Mouse (Mus musculus): ENCODE measurements around the gene Eno2. TPM values are rescaled to one million over a fixed set of nuclear protein-coding genes. Genes with fewer than 3 reads are reported as not detected.

Eno2 gene
- polyA plus RNA-seq, 1 experiment from 2014 or later: 4.3 TPM

DNA sequence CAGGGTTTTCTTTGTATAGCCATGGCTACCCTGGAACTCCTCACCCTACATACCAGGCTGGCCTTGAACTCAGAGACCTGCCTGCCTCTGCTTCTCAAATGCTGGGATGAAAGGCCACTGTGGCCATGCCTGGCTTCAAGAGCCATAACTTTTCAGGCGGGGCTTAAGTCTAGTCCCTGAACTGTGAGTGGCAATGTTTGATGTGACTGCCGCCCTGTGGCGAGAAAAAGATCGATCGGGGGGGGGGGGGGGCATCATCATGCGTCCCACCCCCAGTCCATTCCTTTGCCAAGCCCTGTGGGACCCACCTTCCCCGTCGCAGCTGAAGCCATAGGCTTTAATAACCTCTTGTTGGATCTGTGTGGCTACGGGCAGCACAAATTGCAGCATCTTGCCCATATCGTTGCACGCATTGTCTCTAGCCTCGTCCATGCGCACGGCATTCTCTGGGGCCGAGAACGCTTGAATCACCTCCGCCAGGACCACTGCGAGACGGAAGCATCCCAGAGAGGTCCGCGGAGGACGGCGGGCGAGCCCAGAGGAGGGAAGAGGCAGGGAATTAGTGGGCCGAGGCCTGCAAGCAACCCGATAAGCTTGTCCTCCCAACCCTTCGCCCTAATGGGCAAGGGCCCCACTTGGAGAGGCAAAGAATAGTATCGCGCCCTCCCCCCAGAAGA is 29.1 kb downstream of the Eno2 start:
- no peaks in the 10 kb centered on the region for H3K27me3 ChIP-seq (ENCODE audit: control insufficient read depth, insufficient read depth, low read length)
- H3K9me3 ChIP-seq (ENCODE audit: control insufficient read depth, low read length): no peaks in the 10 kb centered on the region
- WGBS: under 1% methylated on average over 28 of the region's 29 CpGs
- TF ChIP-seq CTCF (IDR thresholded peaks at IDR 0.05; ENCODE audit: low read depth) (peak; percentile 77), EP300 (optimal IDR thresholded peaks at IDR 0.05) (no peak)
- H3K36me3 ChIP-seq (ENCODE audit: control insufficient read depth, insufficient read depth, low read length): peaks cover 11% of the 10 kb centered on the region
- DNase-seq (ENCODE audit: low spot score) (peak; percentile 77), ATAC-seq (ENCODE audit: low FRiP score, low TSS enrichment) (peak; percentile 2; the same call in 1 of the 2 replicates)
- peak overlapping the region; percentile 54 for H3K4me3 ChIP-seq (ENCODE audit: low read depth, low read length)
- H3K9ac ChIP-seq (ENCODE audit: low read length): peak overlapping the region; percentile 78
- peak overlapping the region; percentile 98 for H3K27ac ChIP-seq (replicated peaks)
- peak overlapping the region; percentile 92 for H3K4me2 ChIP-seq (replicated peaks; ENCODE audit: low read depth)
- peaks cover 3% of the 10 kb centered on the region; the same call in 1 of the 2 replicates for H3K4me1 ChIP-seq (replicated peaks; ENCODE audit: control insufficient read depth, insufficient read depth)

DNA sequence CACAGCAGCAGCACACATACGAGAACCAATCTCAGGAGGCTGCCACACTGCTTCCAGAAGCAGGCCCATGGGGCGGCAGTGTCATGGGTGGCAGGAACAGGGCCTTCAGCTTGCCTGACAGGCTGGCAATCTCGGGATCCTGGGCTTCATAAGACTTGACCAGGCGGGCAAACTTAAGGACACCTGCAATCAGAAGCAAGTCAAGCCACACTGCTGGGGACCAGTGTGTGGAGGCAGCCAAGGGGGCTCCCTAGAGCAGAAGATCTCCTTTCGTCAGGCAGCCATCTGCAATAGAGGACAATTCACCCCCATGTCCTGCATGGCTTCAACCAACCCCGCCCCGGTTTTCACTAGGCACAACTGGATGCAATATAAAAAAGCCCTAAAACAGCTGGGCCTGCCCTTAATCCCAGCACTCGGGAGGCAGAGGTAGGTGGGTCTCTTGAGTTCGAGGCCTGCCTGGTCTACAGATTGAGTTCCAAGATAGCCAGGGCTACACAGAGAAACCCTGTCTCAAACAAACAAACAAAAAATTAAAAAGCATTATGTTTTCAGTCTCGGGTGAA is 30.2 kb downstream of the Eno2 start:
- peaks cover 3% of the 10 kb centered on the region; the same call in 1 of the 2 replicates for H3K4me1 ChIP-seq (replicated peaks; ENCODE audit: control insufficient read depth, insufficient read depth)
- TF ChIP-seq CTCF (IDR thresholded peaks at IDR 0.05; ENCODE audit: low read depth) (no peak), EP300 (optimal IDR thresholded peaks at IDR 0.05) (no peak)
- no peak for DNase-seq (ENCODE audit: low spot score)
- no peak for ATAC-seq (ENCODE audit: low FRiP score, low TSS enrichment)
- peaks cover 11% of the 10 kb centered on the region for H3K36me3 ChIP-seq (ENCODE audit: control insufficient read depth, insufficient read depth, low read length)
- no peaks in the 10 kb centered on the region for H3K27me3 ChIP-seq (ENCODE audit: control insufficient read depth, insufficient read depth, low read length)
- peak overlapping the region; percentile 86 for H3K27ac ChIP-seq (replicated peaks)
- H3K9me3 ChIP-seq (ENCODE audit: control insufficient read depth, low read length): no peaks in the 10 kb centered on the region
- no peak overlapping the region; the same call in 1 of the 2 replicates for H3K4me2 ChIP-seq (replicated peaks; ENCODE audit: low read depth)
- H3K4me3 ChIP-seq (ENCODE audit: low read depth, low read length): no peak overlapping the region
- WGBS: 74% methylated on average over 10 of the region's 10 CpGs
- peak overlapping the region; percentile 23; the same call in 1 of the 2 replicates for H3K9ac ChIP-seq (ENCODE audit: low read length)

DNA sequence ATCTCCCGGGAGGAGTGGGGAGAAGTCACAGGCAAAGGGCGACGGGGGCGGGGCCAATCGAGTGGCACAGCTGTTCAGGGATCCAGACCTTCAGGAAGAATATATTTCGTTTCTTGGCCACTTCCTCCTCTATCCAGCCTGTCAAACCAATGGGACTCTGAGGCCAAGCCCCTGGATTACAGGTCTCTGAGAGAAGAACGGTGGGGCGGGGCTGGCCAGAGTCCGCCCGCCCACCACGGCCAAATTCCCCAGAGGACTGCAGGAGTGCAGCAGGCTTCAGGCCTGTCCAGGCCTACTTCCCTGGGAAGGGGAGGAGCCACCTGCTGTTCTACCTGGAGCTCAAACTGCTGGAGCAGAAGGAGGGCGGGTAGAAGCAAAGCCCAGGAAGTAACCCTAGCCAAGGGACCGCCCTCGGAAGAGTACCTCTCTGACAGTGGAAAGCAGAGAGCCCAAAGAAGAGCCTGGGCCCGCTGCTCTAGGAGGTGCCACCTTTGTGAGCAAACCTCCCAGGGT is 30.9 kb downstream of the Eno2 start, which contains the start of gene Ptpn6:
Ptpn6 (minus strand) TSS at position 204 of the 513 bp plus-strand sequence.
- TF ChIP-seq CTCF (IDR thresholded peaks at IDR 0.05; ENCODE audit: low read depth): peak; percentile 31
- no peak for TF ChIP-seq EP300 (optimal IDR thresholded peaks at IDR 0.05)
- H3K9me3 ChIP-seq (ENCODE audit: control insufficient read depth, low read length): no peaks in the 10 kb centered on the region
- H3K4me1 ChIP-seq (replicated peaks; ENCODE audit: control insufficient read depth, insufficient read depth): peaks cover 3% of the 10 kb centered on the region; the same call in 1 of the 2 replicates
- ATAC-seq (ENCODE audit: low FRiP score, low TSS enrichment): peak; percentile 88
- no peaks in the 10 kb centered on the region for H3K27me3 ChIP-seq (ENCODE audit: control insufficient read depth, insufficient read depth, low read length)
- peak within 1 kb of the TSS; percentile 41 for H3K9ac ChIP-seq (ENCODE audit: low read length)
- peak within 1 kb of the TSS; percentile 38 for H3K4me2 ChIP-seq (replicated peaks; ENCODE audit: low read depth)
- 23% methylated on average over 15 of the region's 15 CpGs for WGBS
- peak; percentile 94 for DNase-seq (ENCODE audit: low spot score)
- peaks cover 9% of the 10 kb centered on the region for H3K36me3 ChIP-seq (ENCODE audit: control insufficient read depth, insufficient read depth, low read length)
- no peak within 1 kb of the TSS; the same call in 1 of the 2 replicates for H3K4me3 ChIP-seq (ENCODE audit: low read depth, low read length)
- H3K27ac ChIP-seq (replicated peaks): peak within 1 kb of the TSS; percentile 86

DNA sequence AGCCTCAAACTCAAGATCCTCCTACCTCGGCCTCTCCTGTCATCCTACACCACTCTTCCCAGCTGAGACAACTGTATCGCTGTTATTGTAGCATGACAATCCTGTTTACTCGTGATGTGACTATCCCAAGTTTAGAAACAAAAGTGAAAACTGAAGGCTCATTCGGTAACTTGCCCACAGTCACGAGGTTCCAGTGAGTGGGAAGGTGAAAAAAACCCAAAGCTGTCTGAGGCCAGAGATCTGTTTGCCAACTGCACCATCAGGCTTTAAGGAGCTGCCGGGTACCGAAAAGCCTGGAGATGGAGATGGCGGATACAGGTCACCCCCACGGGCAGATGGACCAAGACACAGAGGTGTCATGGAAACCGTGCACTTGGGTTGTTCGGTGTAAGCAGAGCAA is 32.4 kb downstream of the Eno2 start:
- Histone ChIP-seq H3K27ac (replicated peaks) (no peak overlapping the region), H3K36me3 (ENCODE audit: control insufficient read depth, insufficient read depth, low read length) (no peaks in the 10 kb centered on the region), H3K4me1 (replicated peaks; ENCODE audit: control insufficient read depth, insufficient read depth) (peaks cover 3% of the 10 kb centered on the region), H3K27me3 (ENCODE audit: control insufficient read depth, insufficient read depth, low read length) (no peaks in the 10 kb centered on the region), H3K4me2 (replicated peaks; ENCODE audit: low read depth) (no peak overlapping the region), H3K9ac (ENCODE audit: low read length) (no peak overlapping the region), H3K4me3 (ENCODE audit: low read depth, low read length) (no peak overlapping the region), H3K9me3 (ENCODE audit: control insufficient read depth, low read length) (no peaks in the 10 kb centered on the region)
- ATAC-seq (ENCODE audit: low FRiP score, low TSS enrichment) (no peak), DNase-seq (ENCODE audit: low spot score) (no peak)
- TF ChIP-seq CTCF (IDR thresholded peaks at IDR 0.05; ENCODE audit: low read depth) (no peak), EP300 (optimal IDR thresholded peaks at IDR 0.05) (no peak)
- WGBS: 88% methylated on average over 11 of the region's 11 CpGs

DNA sequence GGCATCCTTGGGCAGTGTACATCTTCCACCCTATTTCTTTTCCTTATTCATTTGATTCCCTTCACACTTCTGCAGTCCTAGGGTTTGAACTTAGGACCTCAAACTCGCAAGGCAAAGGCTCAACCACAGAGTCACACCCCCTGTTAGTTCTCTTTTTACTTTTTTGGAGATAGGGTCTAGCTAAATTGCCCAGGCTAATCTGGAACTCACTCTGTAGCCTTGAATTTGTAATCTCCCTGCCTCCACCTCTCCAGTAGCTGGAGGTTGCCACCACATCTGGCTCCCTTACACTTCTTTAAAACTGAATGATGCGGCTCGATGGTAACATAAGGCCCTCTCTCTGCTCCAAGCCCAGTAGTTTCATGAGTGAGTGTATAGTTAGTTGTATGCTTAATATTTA is 35.1 kb downstream of the Eno2 start:
- no peak for DNase-seq (ENCODE audit: low spot score)
- no peaks in the 10 kb centered on the region for H3K9me3 ChIP-seq (ENCODE audit: control insufficient read depth, low read length)
- H3K27ac ChIP-seq (replicated peaks): no peak overlapping the region
- H3K4me2 ChIP-seq (replicated peaks; ENCODE audit: low read depth): no peak overlapping the region
- WGBS: 88% methylated on average over 3 of the region's 3 CpGs
- H3K9ac ChIP-seq (ENCODE audit: low read length): no peak overlapping the region
- ATAC-seq (ENCODE audit: low FRiP score, low TSS enrichment): no peak
- no peaks in the 10 kb centered on the region for H3K27me3 ChIP-seq (ENCODE audit: control insufficient read depth, insufficient read depth, low read length)
- H3K4me3 ChIP-seq (ENCODE audit: low read depth, low read length): no peak overlapping the region
- no peaks in the 10 kb centered on the region for H3K36me3 ChIP-seq (ENCODE audit: control insufficient read depth, insufficient read depth, low read length)
- no peak for TF ChIP-seq EP300 (optimal IDR thresholded peaks at IDR 0.05)
- TF ChIP-seq CTCF (IDR thresholded peaks at IDR 0.05; ENCODE audit: low read depth): no peak
- no peaks in the 10 kb centered on the region; the same call in 1 of the 2 replicates for H3K4me1 ChIP-seq (replicated peaks; ENCODE audit: control insufficient read depth, insufficient read depth)

All from stomach, postnatal 0 days (tissue).